ENCODE assay signal across 28 mouse cellular contexts in genomic region chr7:36488155-36488554, GRCm38 (mm10).
"Had no signal": no experiment of that assay in that cellular context is flagged by ENCODE, and none has a peak within 500 bp of the region (broad histone marks: within the 10 kb centered on the region; RNA-seq: fewer than 3 reads in every experiment).

No protein-coding gene starts in this region.

- H3K27me3 ChIP-seq: embryonic facial prominence, embryonic 12.5 days; embryonic facial prominence, embryonic 13.5 days; embryonic facial prominence, embryonic 15.5 days; forebrain, embryonic 13.5 days; forebrain, embryonic 15.5 days had no signal

- H3K4me3 ChIP-seq: embryonic facial prominence, embryonic 10.5 days; embryonic facial prominence, embryonic 12.5 days; embryonic facial prominence, embryonic 13.5 days; embryonic facial prominence, embryonic 15.5 days; erythroblast, embryonic 14.5 days; forebrain, embryonic 10.5 days; forebrain, embryonic 12.5 days; forebrain, embryonic 13.5 days; forebrain, embryonic 15.5 days; gastrocnemius, adult 2 months had no signal

- H3K9me3 ChIP-seq: embryonic facial prominence, embryonic 10.5 days; embryonic facial prominence, embryonic 12.5 days; embryonic facial prominence, embryonic 13.5 days; embryonic facial prominence, embryonic 15.5 days; forebrain, embryonic 10.5 days; forebrain, embryonic 12.5 days; forebrain, embryonic 13.5 days; forebrain, embryonic 15.5 days had no signal

- DNase-seq: cerebellum, adult 18-20 months; cerebellum, adult 2 months; cerebellum, adult 8-10 months; cerebellum, adult 9-10 months; cerebellum, adult 9-11 months; cerebellum, postnatal 10 days; cerebellum, postnatal 14 days; cerebellum, postnatal 25 days; cerebellum, postnatal 36 days; embryo, embryonic 11 days; forebrain, postnatal 0 days; gastrocnemius, adult 2 months; gastrocnemius, postnatal 10 days; gastrocnemius, postnatal 14 days; gastrocnemius, postnatal 25 days; gastrocnemius, postnatal 36 days; heart, adult 18-20 months had no signal

- H3K36me3 ChIP-seq: embryonic facial prominence, embryonic 10.5 days; embryonic facial prominence, embryonic 12.5 days; embryonic facial prominence, embryonic 13.5 days; embryonic facial prominence, embryonic 15.5 days; forebrain, embryonic 10.5 days; forebrain, embryonic 12.5 days; forebrain, embryonic 15.5 days had no signal

- H3K4me1 ChIP-seq: embryonic facial prominence, embryonic 10.5 days; embryonic facial prominence, embryonic 12.5 days; embryonic facial prominence, embryonic 13.5 days; embryonic facial prominence, embryonic 15.5 days; forebrain, embryonic 10.5 days; forebrain, embryonic 12.5 days; forebrain, embryonic 13.5 days; forebrain, embryonic 15.5 days had no signal

- H3K9ac ChIP-seq: embryonic facial prominence, embryonic 12.5 days; embryonic facial prominence, embryonic 13.5 days; embryonic facial prominence, embryonic 15.5 days; forebrain, embryonic 12.5 days; forebrain, embryonic 13.5 days; forebrain, embryonic 15.5 days; forebrain, postnatal 0 days had no signal

- H3K4me2 ChIP-seq: embryonic facial prominence, embryonic 12.5 days; embryonic facial prominence, embryonic 13.5 days; embryonic facial prominence, embryonic 15.5 days; forebrain, embryonic 12.5 days; forebrain, embryonic 13.5 days; forebrain, embryonic 15.5 days had no signal

- ATAC-seq: forebrain, embryonic 13.5 days; forebrain, embryonic 14.5 days; forebrain, embryonic 15.5 days; forebrain, embryonic 16.5 days; forebrain, postnatal 0 days had no signal

- H3K27ac ChIP-seq: embryonic facial prominence, embryonic 10.5 days; embryonic facial prominence, embryonic 12.5 days; embryonic facial prominence, embryonic 13.5 days; embryonic facial prominence, embryonic 15.5 days; forebrain, embryonic 10.5 days; forebrain, embryonic 12.5 days; forebrain, embryonic 13.5 days; forebrain, embryonic 15.5 days; gastrocnemius, adult 2 months had no signal
